In the genomic region with DNA sequence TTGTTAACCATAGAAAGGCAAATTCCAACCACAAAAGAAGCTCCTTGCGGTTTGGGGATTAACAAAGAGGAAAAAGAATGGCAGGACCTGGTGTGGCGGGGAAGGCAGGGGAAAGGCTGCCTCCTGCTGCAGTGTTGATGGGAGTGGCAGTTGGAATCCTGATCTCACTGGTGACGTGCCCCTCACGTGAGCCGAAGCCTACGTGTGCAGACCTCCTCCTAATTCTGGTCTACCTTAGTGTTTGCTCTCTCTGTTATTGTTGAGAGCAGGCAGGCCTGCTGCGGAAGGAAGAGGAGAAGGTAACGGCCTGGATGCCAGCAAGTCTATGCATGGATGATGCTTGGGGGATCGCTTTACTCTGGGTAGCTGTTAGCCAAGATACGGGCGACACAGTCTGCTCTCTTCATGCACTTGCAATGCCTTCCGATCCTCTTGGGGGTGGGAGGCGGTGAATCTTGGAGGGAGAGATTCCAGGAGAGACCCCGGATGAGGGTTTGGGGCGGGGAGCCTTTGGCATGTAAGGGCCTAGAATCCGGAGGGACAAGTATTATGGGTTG, we compare ENCODE assay signal across 8 mouse cellular contexts. TPM values are rescaled to one million over a fixed set of nuclear protein-coding genes. Genes with fewer than 3 reads are reported as not detected.
DNase-seq lines count a peak whose midpoint lies in the region; ATAC-seq and TF ChIP-seq lines count a peak whose summit lies in the region.

Armcx1 (plus strand) TSS at position 212 of the 557 bp plus-strand sequence.

- intact Hi-C loops in heart, adult 2 months (cut with DNase I): loop anchor here (2.0 to 5.0 kb wide), 2 partner anchors 33 to 71 kb away; no protein-coding TSS in a partner anchor

- TF ChIP-seq EP300 in heart, adult 2 months (IDR thresholded peaks at IDR 0.05; ENCODE audit: insufficient read depth, low read depth, low read length): no peak

- H3K4me2 ChIP-seq in embryonic facial prominence, embryonic 12.5 days (replicated peaks): peak within 1 kb of the TSS; percentile 45
- H3K4me2 ChIP-seq in limb, embryonic 11.5 days (ENCODE audit: low read depth, severe bottlenecking): peak within 1 kb of the TSS; percentile 43
- peak within 1 kb of the TSS; percentile 58 for H3K4me2 ChIP-seq in midbrain, embryonic 13.5 days (replicated peaks)
- peak within 1 kb of the TSS; percentile 50 for H3K4me2 ChIP-seq in stomach, embryonic 16.5 days (ENCODE audit: low read depth, low read length)

- no peaks in the 10 kb centered on the region for H3K36me3 ChIP-seq in embryonic facial prominence, embryonic 12.5 days
- no peaks in the 10 kb centered on the region for H3K36me3 ChIP-seq in heart, adult 2 months (ENCODE audit: control insufficient read depth, insufficient read depth, low read length)
- H3K36me3 ChIP-seq in kidney, adult 2 months (ENCODE audit: control insufficient read depth, insufficient read depth, low read length): no peaks in the 10 kb centered on the region
- H3K36me3 ChIP-seq in limb, embryonic 11.5 days (ENCODE audit: control insufficient read depth, insufficient read depth, low read length): no peaks in the 10 kb centered on the region
- H3K36me3 ChIP-seq in midbrain, embryonic 13.5 days: peaks cover 9% of the 10 kb centered on the region; the same call in 1 of the 2 replicates
- no peaks in the 10 kb centered on the region for H3K36me3 ChIP-seq in stomach, embryonic 16.5 days (ENCODE audit: control insufficient read depth, insufficient read depth, low read length)

- no peaks in the 10 kb centered on the region for H3K9me3 ChIP-seq in embryonic facial prominence, embryonic 12.5 days
- no peaks in the 10 kb centered on the region for H3K9me3 ChIP-seq in limb, embryonic 11.5 days (ENCODE audit: control insufficient read depth, low read length)
- no peaks in the 10 kb centered on the region for H3K9me3 ChIP-seq in midbrain, embryonic 13.5 days
- no peaks in the 10 kb centered on the region for H3K9me3 ChIP-seq in stomach, embryonic 16.5 days (replicated peaks; ENCODE audit: control insufficient read depth, low read length)

- H3K9ac ChIP-seq in embryonic facial prominence, embryonic 12.5 days: peak within 1 kb of the TSS; percentile 64
- peak within 1 kb of the TSS; percentile 51 for H3K9ac ChIP-seq in heart, adult 2 months (ENCODE audit: low read depth, low read length)
- peak within 1 kb of the TSS; percentile 62 for H3K9ac ChIP-seq in limb, embryonic 11.5 days (ENCODE audit: low read length)
- H3K9ac ChIP-seq in midbrain, embryonic 13.5 days (replicated peaks): peak within 1 kb of the TSS; percentile 84
- peak within 1 kb of the TSS; percentile 76 for H3K9ac ChIP-seq in stomach, embryonic 16.5 days (ENCODE audit: low read length)

- H3K27me3 ChIP-seq in embryonic facial prominence, embryonic 12.5 days: peaks cover 7% of the 10 kb centered on the region; the same call in 1 of the 2 replicates
- no peaks in the 10 kb centered on the region for H3K27me3 ChIP-seq in heart, adult 2 months (ENCODE audit: control insufficient read depth, insufficient read depth, low read length)
- no peaks in the 10 kb centered on the region for H3K27me3 ChIP-seq in kidney, adult 2 months (replicated peaks; ENCODE audit: control insufficient read depth, insufficient read depth, low read length)
- 0 out of 2 replicates have a peak, but pooled peaks cover 2% of the 10 kb centered on the region for H3K27me3 ChIP-seq in limb, embryonic 11.5 days (ENCODE audit: control insufficient read depth, insufficient read depth, low read length)
- H3K27me3 ChIP-seq in midbrain, embryonic 13.5 days: peaks cover 9% of the 10 kb centered on the region; the same call in 1 of the 2 replicates
- no peaks in the 10 kb centered on the region for H3K27me3 ChIP-seq in stomach, embryonic 16.5 days (ENCODE audit: control insufficient read depth, insufficient read depth, low read length)

- peak within 1 kb of the TSS; percentile 49 for H3K4me3 ChIP-seq in embryonic facial prominence, embryonic 12.5 days
- peak within 1 kb of the TSS; percentile 62 for H3K4me3 ChIP-seq in heart, adult 2 months
- H3K4me3 ChIP-seq in kidney, adult 2 months (ENCODE audit: insufficient read depth, low read depth, low read length): peak within 1 kb of the TSS; percentile 84
- H3K4me3 ChIP-seq in limb, embryonic 11.5 days (ENCODE audit: low read depth, low read length): peak within 1 kb of the TSS; percentile 44
- peak within 1 kb of the TSS; percentile 53 for H3K4me3 ChIP-seq in midbrain, embryonic 13.5 days (replicated peaks)
- peak within 1 kb of the TSS; percentile 57 for H3K4me3 ChIP-seq in stomach, embryonic 16.5 days (replicated peaks; ENCODE audit: low read length)

- peak; percentile 24 for TF ChIP-seq CTCF in heart, adult 2 months (IDR thresholded peaks at IDR 0.05)
- no peak for TF ChIP-seq CTCF in kidney, adult 2 months (conservative IDR thresholded peaks at IDR 0.05; ENCODE audit: insufficient read depth, insufficient read length, low read depth, low read length)

- peak; percentile 52 for DNase-seq in 3134 (ENCODE audit: extremely low read depth, insufficient read length, low spot score)
- peak; percentile 69 for DNase-seq in adrenal gland, postnatal 10 days
- peak; percentile 46 to 60 for DNase-seq in heart, adult 2 months
- peak; percentile 60 for DNase-seq in kidney, adult 2 months
- DNase-seq in limb, embryonic 11.5 days (ENCODE audit: low spot score): peak; percentile 68

- H3K79me2 ChIP-seq in heart, adult 2 months (replicated peaks; ENCODE audit: control insufficient read depth, insufficient read depth, low read length): no peaks in the 10 kb centered on the region

- H3K27ac ChIP-seq in embryonic facial prominence, embryonic 12.5 days: peak within 1 kb of the TSS; percentile 91
- peak within 1 kb of the TSS; percentile 62 for H3K27ac ChIP-seq in heart, adult 2 months
- peak within 1 kb of the TSS; percentile 69 for H3K27ac ChIP-seq in kidney, adult 2 months (ENCODE audit: insufficient read depth, low read depth, low read length)
- peak within 1 kb of the TSS; percentile 65 for H3K27ac ChIP-seq in limb, embryonic 11.5 days (replicated peaks; ENCODE audit: low read depth, low read length)
- H3K27ac ChIP-seq in midbrain, embryonic 13.5 days: peak within 1 kb of the TSS; percentile 95
- peak within 1 kb of the TSS; percentile 94 for H3K27ac ChIP-seq in stomach, embryonic 16.5 days (ENCODE audit: low read length)

- ATAC-seq in embryonic facial prominence, embryonic 12.5 days (ENCODE audit: insufficient number of reproducible peaks, insufficient read depth, low FRiP score, low TSS enrichment): peak; percentile 92
- ATAC-seq in limb, embryonic 11.5 days (ENCODE audit: insufficient number of reproducible peaks, low FRiP score, low TSS enrichment, low read depth): peak; percentile 91; the same call in 1 of the 2 replicates
- ATAC-seq in midbrain, embryonic 13.5 days: peak; percentile 97
- ATAC-seq in stomach, embryonic 16.5 days (ENCODE audit: insufficient read depth, low FRiP score): peak; percentile 93

- WGBS in embryonic facial prominence, embryonic 12.5 days: 14% methylated on average over 16 of the region's 16 CpGs
- WGBS in heart, adult 2 months: 18% methylated on average over 16 of the region's 16 CpGs
- 0% methylated on average over 16 of the region's 16 CpGs for WGBS in kidney, adult 2 months
- 16% methylated on average over 16 of the region's 16 CpGs for WGBS in limb, embryonic 11.5 days
- WGBS in midbrain, embryonic 13.5 days: 22% methylated on average over 16 of the region's 16 CpGs
- 13% methylated on average over 16 of the region's 16 CpGs for WGBS in stomach, embryonic 16.5 days

- TF ChIP-seq POLR2A in heart, adult 2 months (IDR thresholded peaks at IDR 0.05; ENCODE audit: insufficient read depth, low read depth, low read length): peak; percentile 62
- TF ChIP-seq POLR2A in kidney, adult 2 months (IDR thresholded peaks at IDR 0.05; ENCODE audit: low read depth, low read length): no peak

- H3K4me1 ChIP-seq in embryonic facial prominence, embryonic 12.5 days: no peaks in the 10 kb centered on the region
- H3K4me1 ChIP-seq in heart, adult 2 months (ENCODE audit: control insufficient read depth, insufficient read depth, low read length): no peaks in the 10 kb centered on the region; the same call in 1 of the 2 replicates
- no peaks in the 10 kb centered on the region for H3K4me1 ChIP-seq in kidney, adult 2 months (ENCODE audit: control insufficient read depth, insufficient read depth, low read length)
- H3K4me1 ChIP-seq in limb, embryonic 11.5 days (ENCODE audit: control insufficient read depth, insufficient read depth, low read length): no peaks in the 10 kb centered on the region
- H3K4me1 ChIP-seq in midbrain, embryonic 13.5 days (replicated peaks): peaks cover 8% of the 10 kb centered on the region; the same call in 1 of the 2 replicates
- H3K4me1 ChIP-seq in stomach, embryonic 16.5 days (ENCODE audit: control insufficient read depth, insufficient read depth, low read length): no peaks in the 10 kb centered on the region

RNA-seq across cellular contexts. Expression of gene Armcx1, which starts in this region (rescaled TPM):
- total RNA-seq in adrenal gland, postnatal 10 days (2021): 10 to 100 TPM; 18.5 to 23.0 TPM
- 63.2 and 68.7 TPM in 2 replicates for polyA plus RNA-seq in embryonic facial prominence, embryonic 12.5 days (2016; fragmentation: Nextera tagmentation; extraction: Ambion mirVana)
- 1 to 10 TPM; 4.2 to 4.5 TPM for total RNA-seq in heart, adult 2 months (2021)
- 2.1 and 3.9 TPM in 2 replicates for polyA plus RNA-seq in heart, adult 2 months (2012; rRNA removed)
- polyA plus RNA-seq in kidney, adult 2 months (2012; rRNA removed): 2.5 and 3.8 TPM in 2 replicates
- 44.3 and 47.1 TPM in 2 replicates for polyA plus RNA-seq in limb, embryonic 11.5 days (2014; fragmentation: Nextera tagmentation; extraction: Ambion mirVana)
- polyA plus RNA-seq in midbrain, embryonic 13.5 days (2015; fragmentation: Nextera tagmentation; extraction: Ambion mirVana): 80.5 and 86.8 TPM in 2 replicates
- polyA plus RNA-seq in stomach, embryonic 16.5 days (2015; fragmentation: Nextera tagmentation; extraction: Ambion mirVana): 51.6 TPM in 2 replicates

Comparison
In these comparisons a context has a peak if more than half of its experiments do, and no peak if none do; other contexts are left out.
1. Peak in every context shown above with its lines: DNase-seq, ATAC-seq, H3K4me3 ChIP-seq and H3K27ac ChIP-seq.